Mouse (Mus musculus) gastrocnemius, adult 18-20 months (tissue): Measurements from ENCODE around the gene Actrt3. TPM values are rescaled to one million over a fixed set of nuclear protein-coding genes. Genes with fewer than 3 reads are reported as not detected.
A peak's percentile ranks its signal among the peaks of the same experiment; 100 is the strongest.

Experiments used
- DNase-seq: peaks from one replicate; pipeline ENCODE4 v3.0.0; 2021; ENCODE audit warnings: low spot score
- long read RNA-seq, 2 experiments: library from polyadenylated mRNA; stranded (forward); transcript quantifications; one replicate each; pipeline ENCODE4 v2.0.0; 2021
- total RNA-seq, 2 experiments: library from RNA; stranded (reverse); gene quantifications; 2 replicates each; pipeline ENCODE4 v1.2.3; 2021

The Actrt3 gene
- not detected for total RNA-seq
- long read RNA-seq, experiment 1 = 0 reads
- long read RNA-seq, experiment 2 = 0 reads

- DNase-seq = peak; percentile 11
Observed at GRCm38 (mm10) chr3:30599711-30600545, at the start of gene Actrt3. Gene Actrt3, minus strand, starts transcription at chr3:30599939.

DNA sequence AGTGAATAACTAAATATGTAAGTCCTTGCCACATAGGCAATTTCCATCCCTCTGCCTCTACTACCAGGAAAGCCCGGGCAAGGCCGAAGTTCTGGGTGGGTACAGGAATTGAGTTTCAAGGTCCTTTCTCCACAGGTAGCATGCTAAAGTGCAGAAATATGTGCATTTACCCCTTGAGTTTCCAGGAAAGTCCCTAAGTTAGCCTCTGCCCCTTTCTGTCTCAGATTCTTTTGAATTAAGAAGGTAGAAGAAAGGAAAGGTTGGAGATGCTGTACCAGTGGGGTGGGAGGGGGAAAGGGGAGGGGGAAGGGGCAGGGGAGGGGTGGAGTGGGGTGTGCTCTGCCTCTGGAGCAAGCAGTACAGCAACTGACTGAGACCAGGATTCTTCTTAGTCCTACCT is 48.7 kb upstream of the Actrt3 start:
- DNase-seq = no peak

DNA sequence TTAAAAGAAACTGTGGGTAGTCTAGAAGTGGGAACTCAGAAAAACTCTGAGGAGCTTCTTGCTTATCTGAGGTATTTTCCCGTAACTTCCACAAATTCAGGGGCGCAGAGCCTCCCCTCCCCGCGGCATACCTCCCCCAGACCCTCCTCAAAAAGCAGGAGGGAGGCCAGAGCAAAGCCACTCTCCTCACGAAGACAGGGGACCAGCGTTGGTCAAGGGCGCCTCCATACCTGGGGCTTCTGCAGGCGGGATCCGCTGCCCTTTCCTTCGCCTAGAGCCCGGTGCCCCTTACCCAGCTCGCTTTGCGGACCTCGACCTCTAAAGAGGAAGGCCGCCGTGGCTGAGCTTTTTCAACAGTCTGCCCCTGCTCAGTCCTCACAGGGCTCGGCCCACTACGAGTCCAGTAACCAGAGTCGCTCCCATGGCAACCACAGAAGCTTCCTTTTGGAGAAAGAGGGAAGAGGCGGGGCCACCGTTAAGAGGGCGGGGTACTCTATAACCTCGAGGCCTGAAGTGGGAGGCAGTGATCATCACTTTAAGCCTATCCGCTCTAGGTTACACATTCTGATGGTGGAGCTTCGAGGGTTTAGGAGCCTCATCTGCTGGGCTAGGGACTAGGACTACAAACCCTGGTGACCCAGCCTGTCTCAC is 47.8 kb upstream of the Actrt3 start, which contains the start of gene Lrrc34:
Gene Lrrc34, minus strand, starts transcription at position 430 of the 651 bp plus-strand sequence.
- no peak for DNase-seq

GRCm38 (mm10) chr3:30646761-30647160 is 47.0 kb upstream of the Actrt3 start:
- no peak for DNase-seq

- no peak for DNase-seq
Observed at GRCm38 (mm10) chr3:30644207-30644606, 44.5 kb upstream of the Actrt3 start, which contains the start of gene Lrriq4. Gene Lrriq4, plus strand, starts transcription at chr3:30644507.

- no peak for DNase-seq
Observed at GRCm38 (mm10) chr3:30635629-30636028, 35.9 kb upstream of the Actrt3 start.

- no peak for DNase-seq
Observed at GRCm38 (mm10) chr3:30633681-30634080, 33.9 kb upstream of the Actrt3 start.

GRCm38 (mm10) chr3:30620132-30620531 is 20.4 kb upstream of the Actrt3 start:
- DNase-seq = no peak

DNA sequence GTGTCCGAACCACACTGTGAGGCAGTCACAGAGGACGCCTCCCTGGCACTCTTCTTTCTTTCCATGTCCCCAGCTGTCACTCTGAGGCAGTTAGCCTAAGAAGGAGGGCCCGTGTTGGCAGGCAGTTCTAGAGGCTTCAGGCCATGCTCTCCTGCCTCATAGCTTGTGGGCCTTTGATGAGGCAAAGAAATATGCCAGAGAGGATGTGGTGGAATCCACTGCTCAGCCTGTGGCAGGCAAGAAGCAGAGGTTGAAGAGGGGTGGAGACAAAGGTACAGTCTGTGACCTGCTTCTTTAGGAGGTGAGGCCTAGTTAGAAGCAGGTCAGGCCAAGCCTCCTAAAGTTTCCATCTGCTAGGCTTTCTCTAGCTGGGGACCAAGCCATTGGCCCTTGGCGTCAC is 11.2 kb upstream of the Actrt3 start:
- DNase-seq = no peak

- no peak for DNase-seq
Observed at GRCm38 (mm10) chr3:30608999-30609398, 9.3 kb upstream of the Actrt3 start.

DNA sequence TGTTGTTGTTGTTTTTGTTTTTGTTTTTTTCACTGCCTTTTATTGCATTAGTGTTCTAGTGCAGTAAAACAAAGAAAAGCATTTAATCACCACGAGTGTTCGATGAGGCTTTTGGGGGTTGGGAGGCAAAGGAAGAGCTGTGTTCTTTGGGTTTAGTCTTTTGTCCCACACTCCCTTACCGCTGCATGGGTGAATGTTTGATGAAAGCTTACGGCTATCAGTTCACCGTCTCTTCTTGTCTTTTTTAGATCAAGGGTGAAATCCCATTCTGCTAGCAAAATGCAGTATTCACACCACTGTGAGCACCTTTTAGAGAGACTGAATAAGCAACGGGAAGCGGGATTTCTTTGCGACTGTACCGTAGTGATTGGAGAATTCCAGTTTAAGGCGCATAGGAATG is 3.5 kb upstream of the Actrt3 start:
- DNase-seq = no peak

DNA sequence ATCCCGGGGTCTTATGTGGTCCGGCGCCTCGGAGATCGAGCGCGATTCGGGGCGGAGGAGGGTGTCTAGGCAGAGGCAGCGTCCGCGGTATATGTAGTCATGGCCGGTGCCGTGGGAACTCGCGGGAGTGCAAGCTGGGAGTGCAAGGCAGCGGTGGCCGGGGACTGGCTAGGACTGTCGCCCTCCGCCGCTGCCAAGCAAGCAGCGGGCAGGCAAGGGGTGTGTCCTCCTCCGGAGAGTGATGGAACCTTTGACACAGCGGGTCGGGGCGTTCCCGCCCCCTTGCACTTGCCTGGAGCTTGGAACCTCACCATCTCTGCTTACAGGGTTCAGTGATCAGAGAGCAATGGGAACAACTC is 3.0 kb upstream of the Actrt3 start:
- DNase-seq = no peak

GRCm38 (mm10) chr3:30602065-30602739 is 2.5 kb upstream of the Actrt3 start, which contains the start of gene Mynn:
Gene Mynn, plus strand, starts transcription at chr3:30602065.
- DNase-seq = peak; percentile 98

- DNase-seq = no peak
Observed at GRCm38 (mm10) chr3:30601610-30602064, 1.9 kb upstream of the Actrt3 start.

DNA sequence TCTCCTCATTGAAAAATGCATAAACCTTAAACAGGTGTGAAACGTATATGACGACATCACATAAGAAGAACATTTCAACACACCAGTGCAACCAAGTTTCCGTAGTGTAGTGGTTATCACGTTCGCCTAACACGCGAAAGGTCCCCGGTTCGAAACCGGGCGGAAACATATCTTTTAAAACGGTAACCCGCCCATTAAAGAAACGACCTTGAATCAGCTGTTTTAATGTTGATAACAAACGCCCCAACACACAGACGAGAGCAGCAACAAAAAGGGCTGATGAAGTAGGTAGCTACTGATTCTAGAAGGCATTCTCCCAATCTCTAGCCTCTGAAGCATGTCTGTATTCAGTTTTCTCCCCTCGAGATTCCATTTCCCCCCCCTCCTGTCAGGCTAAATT is 1.4 kb upstream of the Actrt3 start:
- DNase-seq = peak; percentile 90

GRCm38 (mm10) chr3:30600717-30601116 is 978 bp upstream of the Actrt3 start:
- peak; percentile 18 for DNase-seq

GRCm38 (mm10) chr3:30597271-30597670 is 2.5 kb downstream of the Actrt3 start:
- DNase-seq = no peak

- peak; percentile 21 for DNase-seq
Observed at GRCm38 (mm10) chr3:30595111-30595832, 4.5 kb downstream of the Actrt3 start.

GRCm38 (mm10) chr3:30593719-30594485 is 5.8 kb downstream of the Actrt3 start:
- no peak for DNase-seq

GRCm38 (mm10) chr3:30592418-30592853 is 7.3 kb downstream of the Actrt3 start:
- DNase-seq = peak; percentile 26
